ENCODE assay signal across 8 mouse cellular contexts in genomic region chr14:79480624-79481338, GRCm38 (mm10). TPM values are rescaled to one million over a fixed set of nuclear protein-coding genes. Genes with fewer than 3 reads are reported as not detected.
A peak's percentile ranks its signal among the peaks of the same experiment; 100 is the strongest.
DNase-seq lines count a peak whose midpoint lies in the region; ATAC-seq and TF ChIP-seq lines count a peak whose summit lies in the region.

Gene Elf1, plus strand, starts transcription at chr14:79481194.

- H3K4me1 ChIP-seq in erythroblast, embryonic 14.5 days (ENCODE audit: control insufficient read depth) = peaks cover 49% of the 10 kb centered on the region
- peaks cover 28% of the 10 kb centered on the region for H3K4me1 ChIP-seq in heart, embryonic 12.5 days (replicated peaks)
- H3K4me1 ChIP-seq in kidney, postnatal 0 days (replicated peaks; ENCODE audit: insufficient read depth, low read length) = peaks cover 20% of the 10 kb centered on the region
- peaks cover 17% of the 10 kb centered on the region for H3K4me1 ChIP-seq in liver, adult 2 months (ENCODE audit: control insufficient read depth, insufficient read depth, low read length)

- peak within 1 kb of the TSS; percentile 90 for H3K9ac ChIP-seq in heart, embryonic 12.5 days
- peak within 1 kb of the TSS; percentile 94 for H3K9ac ChIP-seq in kidney, postnatal 0 days (ENCODE audit: low read depth, low read length)
- peak within 1 kb of the TSS; percentile 97 for H3K9ac ChIP-seq in liver, adult 2 months (ENCODE audit: low read depth, low read length)

- no peaks in the 10 kb centered on the region for H3K27me3 ChIP-seq in erythroblast, embryonic 14.5 days (ENCODE audit: control insufficient read depth)
- H3K27me3 ChIP-seq in heart, embryonic 12.5 days (replicated peaks) = no peaks in the 10 kb centered on the region
- H3K27me3 ChIP-seq in kidney, postnatal 0 days (ENCODE audit: insufficient read depth, low read length) = no peaks in the 10 kb centered on the region
- no peaks in the 10 kb centered on the region for H3K27me3 ChIP-seq in liver, adult 2 months (ENCODE audit: control insufficient read depth, insufficient read depth, low read length)

- H3K79me2 ChIP-seq in liver, adult 2 months (ENCODE audit: control insufficient read depth, insufficient read depth, low read length) = peaks cover 30% of the 10 kb centered on the region

- TF ChIP-seq POLR2A in liver, adult 2 months (IDR thresholded peaks at IDR 0.05; ENCODE audit: extremely low read depth, insufficient read depth, low read length) = peak; percentile 86

- peaks cover 59% of the 10 kb centered on the region for H3K36me3 ChIP-seq in erythroblast, embryonic 14.5 days (ENCODE audit: control insufficient read depth)
- H3K36me3 ChIP-seq in heart, embryonic 12.5 days = peaks cover 24% of the 10 kb centered on the region
- peaks cover 6% of the 10 kb centered on the region; the same call in 1 of the 2 replicates for H3K36me3 ChIP-seq in kidney, postnatal 0 days (ENCODE audit: insufficient read depth, low read length)
- H3K36me3 ChIP-seq in liver, adult 2 months (ENCODE audit: control insufficient read depth, insufficient read depth, low read length) = peaks cover 6% of the 10 kb centered on the region

- peak; percentile 90 for DNase-seq in CD4-positive helper T cell, adult 2 months (ENCODE audit: low read depth, low spot score)
- DNase-seq in brain, embryonic 18.5 days (ENCODE audit: low read depth, low spot score) = peak; percentile 64
- DNase-seq in kidney, postnatal 0 days (ENCODE audit: low spot score) = peak; percentile 94
- peak; percentile 74 for DNase-seq in liver, adult 2 months (ENCODE audit: extremely low read depth, low read depth, low spot score)
- peak; percentile 91 to 92 for DNase-seq in spleen, postnatal 36 days (ENCODE audit: low spot score in 2 of 2)

- no peaks in the 10 kb centered on the region for H3K9me3 ChIP-seq in erythroblast, embryonic 14.5 days (ENCODE audit: control insufficient read depth, low read length)
- no peaks in the 10 kb centered on the region for H3K9me3 ChIP-seq in heart, embryonic 12.5 days (replicated peaks)
- H3K9me3 ChIP-seq in kidney, postnatal 0 days (replicated peaks; ENCODE audit: low read length) = no peaks in the 10 kb centered on the region

- H3K4me3 ChIP-seq in erythroblast, embryonic 14.5 days (replicated peaks) = peak within 1 kb of the TSS; percentile 100
- peak within 1 kb of the TSS; percentile 74 for H3K4me3 ChIP-seq in heart, embryonic 12.5 days
- peak within 1 kb of the TSS; percentile 70 for H3K4me3 ChIP-seq in kidney, postnatal 0 days (replicated peaks; ENCODE audit: low read depth, low read length)
- H3K4me3 ChIP-seq in liver, adult 2 months (ENCODE audit: insufficient read depth, low read depth, low read length) = peak within 1 kb of the TSS; percentile 100

- H3K4me2 ChIP-seq in heart, embryonic 12.5 days = peak within 1 kb of the TSS; percentile 78
- peak within 1 kb of the TSS; percentile 81 for H3K4me2 ChIP-seq in kidney, postnatal 0 days (ENCODE audit: low read length)

- WGBS in heart, embryonic 12.5 days = under 1% methylated on average over 89 of the region's 96 CpGs
- under 1% methylated on average over 95 of the region's 96 CpGs for WGBS in kidney, postnatal 0 days
- WGBS in liver, adult 2 months = under 1% methylated on average over 89 of the region's 96 CpGs

- ATAC-seq in heart, embryonic 12.5 days (ENCODE audit: insufficient number of reproducible peaks, low FRiP score) = peak; percentile 89
- peak; percentile 87 for ATAC-seq in kidney, postnatal 0 days (replicated peaks; ENCODE audit: low FRiP score, low read depth)
- ATAC-seq in monocyte, adult 5-6 weeks (replicated peaks; ENCODE audit: insufficient number of reproducible peaks, low FRiP score, low TSS enrichment, poor library complexity, severe bottlenecking) = peak; percentile 51

- no peak for TF ChIP-seq CTCF in kidney, postnatal 0 days (IDR thresholded peaks at IDR 0.05; ENCODE audit: low read depth)
- no peak for TF ChIP-seq CTCF in liver, adult 2 months (IDR thresholded peaks at IDR 0.05; ENCODE audit: low read depth, low read length)

- H3K27ac ChIP-seq in heart, embryonic 12.5 days (ENCODE audit: poor library complexity, severe bottlenecking) = peak within 1 kb of the TSS; percentile 99
- H3K27ac ChIP-seq in kidney, postnatal 0 days = peak within 1 kb of the TSS; percentile 100
- peak within 1 kb of the TSS; percentile 98 for H3K27ac ChIP-seq in liver, adult 2 months (replicated peaks; ENCODE audit: insufficient read depth, low read depth, low read length)

RNA-seq across cellular contexts. Expression of gene Elf1, which starts in this region (rescaled TPM):
- 0.65 and 0.69 TPM in 2 replicates for polyA plus RNA-seq in erythroblast, embryonic 14.5 days (2012)
- polyA plus RNA-seq in heart, embryonic 12.5 days (2016; fragmentation: Nextera tagmentation; extraction: Ambion mirVana) = 10.5 and 11.0 TPM in 2 replicates
- 18.2 and 18.3 TPM in 2 replicates for polyA plus RNA-seq in kidney, postnatal 0 days (2015; fragmentation: Nextera tagmentation; extraction: Ambion mirVana)
- total RNA-seq in liver, adult 2 months (2014; rRNA removed) = 13.8 and 15.9 TPM in 2 replicates
- 5.1 and 6.4 TPM in 2 replicates for polyA plus RNA-seq in liver, adult 2 months (2012; rRNA removed)
- total RNA-seq in monocyte, adult 5-6 weeks (2017) = 153 to 230 TPM (median 169 TPM) in 3 replicates

Comparison
In these comparisons a context has a peak if more than half of its experiments do, and no peak if none do; other contexts are left out.
1. Peak in every context shown above with its lines: DNase-seq, ATAC-seq, H3K4me3 ChIP-seq and H3K27ac ChIP-seq.